Mouse (Mus musculus) midbrain, embryonic 14.5 days (tissue): ENCODE data around the gene Camkk1. TPM values are rescaled to one million over a fixed set of nuclear protein-coding genes. Genes with fewer than 3 reads are reported as not detected.

Experiments used
- ATAC-seq: fragments of 200-750 bp; cut with Nextera tagmentation; 2 replicates; pipeline ENCODE4 v1.8.0; 2017; ENCODE audit warnings: moderate number of reproducible peaks, moderate library complexity; ENCODE audit not compliant: low FRiP score, low TSS enrichment
- DNase-seq: peaks from one replicate; pipeline ENCODE4 v3.0.0-alpha.2; 2015
- H3K27ac ChIP-seq: fragments of 300-500 bp; sonication (generic); replicated peaks from 2 replicates; pipeline ENCODE4 v1.5.1; 2014; ENCODE audit warnings: mild to moderate bottlenecking, low read depth, low read length, moderate library complexity
- H3K27me3 ChIP-seq: fragments of 300-500 bp; sonication (generic); 2 replicates; pipeline ENCODE4 v1.6.1; 2014; ENCODE audit warnings: low read length, control low read depth, mixed read lengths; ENCODE audit not compliant: control insufficient read depth, insufficient read depth
- H3K36me3 ChIP-seq: fragments of 300-500 bp; sonication (generic); 2 replicates; pipeline ENCODE4 v1.6.1; 2014; ENCODE audit warnings: low read length, control low read depth; ENCODE audit not compliant: control insufficient read depth, insufficient read depth
- H3K4me1 ChIP-seq: fragments of 300-500 bp; sonication (generic); 2 replicates; pipeline ENCODE4 v1.6.1; 2014; ENCODE audit warnings: mild to moderate bottlenecking, antibody characterized with exemption, low read length, control low read depth; ENCODE audit not compliant: control insufficient read depth, insufficient read depth
- H3K4me2 ChIP-seq: fragments of 300-500 bp; sonication (generic); 2 replicates; pipeline ENCODE4 v1.6.1; 2014; ENCODE audit warnings: mild to moderate bottlenecking, low read length, moderate library complexity
- H3K4me3 ChIP-seq: fragments of 300-500 bp; sonication (generic); replicated peaks from 2 replicates; pipeline ENCODE4 v1.5.1; 2014; ENCODE audit warnings: low read depth, low read length
- H3K9ac ChIP-seq: fragments of 300-500 bp; sonication (generic); replicated peaks from 2 replicates; pipeline ENCODE4 v1.6.1; 2014; ENCODE audit warnings: mild to moderate bottlenecking, low read length, moderate library complexity
- H3K9me3 ChIP-seq: fragments of 300-500 bp; sonication (generic); 2 replicates; pipeline ENCODE4 v1.6.1; 2016; ENCODE audit warnings: low read length, control low read depth, mixed read lengths; ENCODE audit not compliant: control insufficient read depth
- WGBS: fragments of 180-500 bp; shearing (Covaris S2); extraction: QIAGEN DNeasy Blood & Tissue Kit; methylation state at CpG from one replicate; pipeline ENCODE4 v1.1.7; 2014; 5-methylcytosine and 5-hydroxymethylcytosine counted together
- polyA plus RNA-seq: library from polyadenylated mRNA; unstranded; fragments of >200 nt; fragmentation: Nextera tagmentation; extraction: Ambion mirVana; gene quantifications from 2 replicates; pipeline ENCODE4 v1.2.1, GENCODE M21; 2014

The Camkk1 gene
- polyA plus RNA-seq, 1 experiment from 2014 or later: 11.0 TPM

DNA sequence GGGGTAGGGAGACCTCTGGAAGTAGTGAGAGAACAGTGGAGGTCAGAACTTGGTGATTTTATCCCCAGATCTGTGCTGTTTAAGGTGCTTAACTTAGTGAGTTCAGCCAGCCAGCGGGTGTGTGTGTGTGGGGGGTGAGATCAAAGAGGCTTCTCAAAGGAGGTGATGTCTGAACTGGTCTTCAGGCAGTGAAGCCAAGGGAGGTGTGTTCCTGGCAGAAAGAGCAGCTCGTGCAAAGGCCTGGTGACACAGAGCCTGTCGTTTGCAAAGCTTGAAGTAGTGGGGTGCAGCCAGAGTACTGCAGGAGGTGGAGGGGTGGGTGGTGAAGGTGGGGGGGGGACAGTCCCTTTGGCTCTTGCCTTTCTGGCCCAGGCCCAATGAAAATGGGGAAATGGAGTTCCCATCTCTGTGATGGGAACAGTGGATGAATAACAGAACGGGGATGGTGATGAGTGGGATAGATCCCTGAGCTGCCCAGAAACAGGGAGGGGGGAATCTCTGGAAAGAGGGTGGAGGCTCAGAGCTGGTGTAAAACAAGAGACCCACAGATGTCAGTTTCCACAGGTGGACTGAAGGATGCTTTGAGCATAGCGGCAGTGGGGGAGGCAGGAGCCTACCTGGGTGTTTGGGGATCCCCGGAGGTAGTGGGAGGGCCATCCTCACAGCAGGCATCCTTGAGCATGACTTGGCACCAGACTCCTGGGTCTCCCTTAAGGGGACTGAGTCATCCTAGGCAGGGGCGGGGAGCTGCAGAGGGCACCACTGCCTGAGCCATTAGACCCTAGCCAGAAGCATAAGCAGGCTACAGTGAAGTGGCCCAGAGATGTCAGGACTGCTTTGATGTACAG lies 2.4 kb downstream of the Camkk1 start:
- Histone ChIP-seq H3K36me3 (0 out of 2 replicates have a peak, but pooled peaks cover 3% of the 10 kb centered on the region), H3K27me3 (peaks cover 6% of the 10 kb centered on the region), H3K9me3 (no peaks in the 10 kb centered on the region), H3K4me3 (no peak overlapping the region), H3K4me2 (no peak overlapping the region), H3K27ac (no peak overlapping the region), H3K9ac (no peak overlapping the region; the same call in 1 of the 2 replicates), H3K4me1 (0 out of 2 replicates have a peak, but pooled peaks cover 5% of the 10 kb centered on the region)
- 62% methylated on average over 7 of the region's 7 CpGs for WGBS
- ATAC-seq (no peak), DNase-seq (no peak)

DNA sequence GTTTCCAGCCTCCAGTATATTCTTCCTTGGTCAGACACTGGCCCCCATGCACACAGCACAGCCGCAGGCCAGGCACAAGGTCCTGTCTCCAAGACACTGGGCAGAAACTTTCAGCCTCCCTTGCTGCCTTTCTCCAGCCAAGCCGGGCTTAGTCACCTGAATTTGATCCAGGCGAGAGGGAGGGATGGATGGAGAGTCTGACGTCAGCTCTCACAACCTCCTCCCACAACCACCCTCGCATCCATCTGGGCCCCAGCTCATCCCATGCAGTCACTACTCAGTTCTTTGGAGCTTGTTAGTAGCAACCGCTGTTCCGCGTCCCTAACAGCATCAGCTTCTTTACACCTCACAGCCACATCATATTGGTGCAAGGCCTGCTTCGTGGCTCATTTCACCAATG lies 4.3 kb downstream of the Camkk1 start:
- Histone ChIP-seq H3K27me3 (peaks cover 6% of the 10 kb centered on the region), H3K9ac (no peak overlapping the region), H3K4me2 (no peak overlapping the region), H3K9me3 (no peaks in the 10 kb centered on the region), H3K36me3 (peaks cover 4% of the 10 kb centered on the region; the same call in 1 of the 2 replicates), H3K4me3 (no peak overlapping the region), H3K27ac (no peak overlapping the region), H3K4me1 (0 out of 2 replicates have a peak, but pooled peaks cover 3% of the 10 kb centered on the region)
- ATAC-seq: no peak
- no peak for DNase-seq
- 54% methylated on average over 9 of the region's 9 CpGs for WGBS

DNA sequence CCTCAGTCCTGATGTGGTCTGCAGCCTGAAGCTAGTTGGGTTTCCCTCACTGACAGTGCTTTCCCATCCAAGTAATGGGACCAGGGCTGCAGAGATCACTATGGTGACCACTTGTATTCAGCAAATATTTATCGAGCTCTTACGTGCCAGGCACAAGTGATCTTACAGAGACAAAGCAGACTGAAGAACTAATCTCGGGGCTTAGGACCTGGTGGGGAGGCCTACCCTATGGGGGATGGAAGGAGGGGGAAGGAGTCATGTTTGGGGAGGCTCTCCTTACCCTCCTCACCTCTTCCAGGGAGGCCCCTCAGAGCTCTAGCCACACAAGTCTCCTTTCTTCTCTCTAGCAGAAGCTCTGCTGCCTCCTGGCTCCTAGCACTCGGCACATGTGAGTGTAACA lies 5.0 kb downstream of the Camkk1 start:
- 22% methylated on average over 4 of the region's 4 CpGs for WGBS
- Histone ChIP-seq H3K27ac (no peak overlapping the region), H3K9me3 (no peaks in the 10 kb centered on the region), H3K27me3 (peaks cover 6% of the 10 kb centered on the region), H3K9ac (no peak overlapping the region), H3K4me3 (no peak overlapping the region), H3K36me3 (peaks cover 7% of the 10 kb centered on the region; the same call in 1 of the 2 replicates), H3K4me2 (no peak overlapping the region), H3K4me1 (no peaks in the 10 kb centered on the region)
- ATAC-seq (no peak), DNase-seq (no peak)

DNA sequence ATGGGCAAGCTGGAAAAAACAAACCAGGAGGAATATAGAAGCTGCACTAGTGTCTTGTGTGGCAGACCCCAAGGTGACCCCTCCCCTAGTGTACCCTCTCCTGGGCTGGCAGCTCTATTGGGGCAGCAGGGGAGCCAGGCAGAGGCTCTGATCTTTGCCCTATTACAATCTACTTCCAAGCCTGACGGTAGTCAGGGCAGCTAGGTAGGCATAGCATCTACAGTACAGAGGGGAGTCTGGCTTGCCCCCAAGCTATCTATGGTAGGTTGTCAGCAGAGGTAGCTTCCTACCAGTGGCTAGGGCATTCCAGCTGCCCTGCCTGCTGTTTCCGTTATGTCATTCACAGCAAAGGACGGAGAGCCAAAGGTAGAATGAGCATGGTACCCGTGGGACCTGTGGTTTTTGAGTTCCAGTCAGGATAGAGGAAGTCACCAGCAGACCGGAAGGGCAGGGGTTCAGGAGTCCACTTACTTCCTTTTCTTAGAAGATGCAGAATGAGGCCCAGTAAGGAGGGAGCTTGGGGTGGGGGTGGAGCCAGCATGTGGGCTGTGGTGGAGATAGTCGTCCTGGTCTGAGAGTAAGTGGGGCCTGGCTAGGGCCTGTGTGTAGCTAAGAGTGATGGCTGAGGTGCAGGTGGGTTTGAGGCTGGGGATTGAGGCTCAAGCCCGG lies 5.6 kb downstream of the Camkk1 start:
- Histone ChIP-seq H3K9me3 (no peaks in the 10 kb centered on the region), H3K9ac (no peak overlapping the region), H3K4me2 (no peak overlapping the region), H3K36me3 (peaks cover 7% of the 10 kb centered on the region; the same call in 1 of the 2 replicates), H3K4me3 (no peak overlapping the region), H3K4me1 (no peaks in the 10 kb centered on the region), H3K27ac (no peak overlapping the region), H3K27me3 (peaks cover 6% of the 10 kb centered on the region)
- 71% methylated on average over 7 of the region's 7 CpGs for WGBS
- DNase-seq (no peak), ATAC-seq (no peak)

DNA sequence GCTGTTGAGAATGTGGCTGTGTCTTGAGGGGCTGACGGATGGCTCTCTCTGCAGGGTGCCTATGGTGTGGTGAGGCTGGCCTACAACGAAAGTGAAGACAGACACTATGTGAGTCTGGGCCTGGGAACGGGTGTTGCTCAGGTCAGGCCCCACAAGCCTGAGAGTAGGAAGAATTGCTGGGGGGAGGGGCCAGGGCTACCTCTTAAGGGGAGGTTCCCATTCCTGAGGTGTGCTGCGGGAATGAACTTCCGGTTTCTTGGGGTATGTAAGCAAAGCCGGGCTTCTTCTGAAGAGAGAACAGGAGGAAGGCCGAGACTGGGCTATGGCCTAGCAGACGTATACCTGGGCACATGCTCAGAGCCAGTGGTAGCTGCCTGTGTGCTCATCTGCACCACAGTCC lies 8.2 kb downstream of the Camkk1 start:
- Histone ChIP-seq H3K9ac (no peak overlapping the region), H3K27ac (no peak overlapping the region), H3K4me2 (no peak overlapping the region), H3K9me3 (no peaks in the 10 kb centered on the region), H3K27me3 (no peaks in the 10 kb centered on the region), H3K36me3 (peaks cover 7% of the 10 kb centered on the region; the same call in 1 of the 2 replicates), H3K4me1 (no peaks in the 10 kb centered on the region; the same call in 1 of the 2 replicates), H3K4me3 (no peak overlapping the region)
- ATAC-seq (no peak), DNase-seq (no peak)
- WGBS: 47% methylated on average over 8 of the region's 8 CpGs

DNA sequence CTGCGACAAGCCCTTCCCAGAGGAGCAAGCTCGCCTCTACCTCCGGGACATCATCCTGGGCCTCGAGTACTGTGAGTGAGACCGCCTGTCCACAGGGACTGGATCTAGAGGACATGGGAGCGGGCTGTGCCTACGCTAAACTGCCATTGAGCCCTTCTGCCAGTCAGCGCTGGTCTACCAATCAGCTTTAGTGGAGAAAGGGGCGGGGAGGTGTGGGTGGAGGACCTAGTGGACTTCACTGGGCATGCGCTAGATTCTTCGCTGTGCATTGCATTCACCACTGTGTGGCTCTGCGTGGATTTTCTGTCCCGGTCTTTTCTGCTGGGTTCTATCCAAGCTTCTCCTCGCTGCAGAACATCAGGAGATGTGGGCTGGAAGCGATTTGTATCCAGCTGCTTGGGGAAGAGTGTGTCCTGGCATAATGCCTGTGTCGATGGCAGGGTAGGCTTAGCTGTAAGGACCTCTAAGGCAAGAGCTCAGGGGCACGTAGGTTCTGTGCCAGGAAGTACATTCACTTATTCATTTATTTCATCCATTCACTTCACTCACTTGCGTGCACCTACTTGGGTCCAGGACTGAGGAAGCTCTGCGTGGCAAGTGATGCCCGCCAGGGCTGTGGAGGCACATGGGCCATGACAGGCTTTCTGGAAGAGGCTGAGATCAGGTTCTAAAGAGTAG lies 12.2 kb downstream of the Camkk1 start:
- Histone ChIP-seq H3K4me1 (no peaks in the 10 kb centered on the region; the same call in 1 of the 2 replicates), H3K9me3 (no peaks in the 10 kb centered on the region), H3K4me2 (peak overlapping the region; percentile 51), H3K27ac (peak overlapping the region; percentile 75), H3K9ac (peak overlapping the region; percentile 42), H3K27me3 (no peaks in the 10 kb centered on the region), H3K36me3 (peaks cover 9% of the 10 kb centered on the region; the same call in 1 of the 2 replicates), H3K4me3 (peak overlapping the region; percentile 15; the same call in 1 of the 2 replicates)
- DNase-seq (peak; percentile 96), ATAC-seq (peak; percentile 90)
- WGBS: 26% methylated on average over 20 of the region's 20 CpGs

DNA sequence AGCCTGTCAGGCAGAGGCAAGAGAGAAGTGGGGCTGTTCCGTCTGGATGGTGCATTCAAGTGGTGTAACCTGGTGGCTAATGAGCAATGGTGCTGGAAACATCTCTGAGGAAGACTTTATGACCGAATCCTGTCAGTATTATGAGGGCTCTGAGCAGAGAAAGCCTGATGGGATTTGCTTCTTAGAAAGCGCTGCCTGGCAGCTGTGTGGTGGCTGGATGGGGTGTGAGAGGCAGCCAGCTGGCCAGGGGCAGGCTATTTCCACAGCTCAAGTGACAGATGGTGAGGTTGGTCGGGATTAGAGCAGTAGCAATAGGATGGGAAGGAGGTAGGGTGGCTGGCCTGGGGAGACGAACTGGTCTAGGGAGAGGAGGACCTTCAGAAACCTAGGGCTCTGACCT lies 12.7 kb downstream of the Camkk1 start:
- Histone ChIP-seq H3K4me1 (no peaks in the 10 kb centered on the region; the same call in 1 of the 2 replicates), H3K4me3 (no peak overlapping the region), H3K27me3 (no peaks in the 10 kb centered on the region), H3K36me3 (peaks cover 6% of the 10 kb centered on the region; the same call in 1 of the 2 replicates), H3K9ac (peak overlapping the region; percentile 42; the same call in 1 of the 2 replicates), H3K4me2 (peak overlapping the region; percentile 51), H3K9me3 (no peaks in the 10 kb centered on the region), H3K27ac (peak overlapping the region; percentile 75)
- 48% methylated on average over 5 of the region's 5 CpGs for WGBS
- no peak for ATAC-seq
- DNase-seq: peak; percentile 36

DNA sequence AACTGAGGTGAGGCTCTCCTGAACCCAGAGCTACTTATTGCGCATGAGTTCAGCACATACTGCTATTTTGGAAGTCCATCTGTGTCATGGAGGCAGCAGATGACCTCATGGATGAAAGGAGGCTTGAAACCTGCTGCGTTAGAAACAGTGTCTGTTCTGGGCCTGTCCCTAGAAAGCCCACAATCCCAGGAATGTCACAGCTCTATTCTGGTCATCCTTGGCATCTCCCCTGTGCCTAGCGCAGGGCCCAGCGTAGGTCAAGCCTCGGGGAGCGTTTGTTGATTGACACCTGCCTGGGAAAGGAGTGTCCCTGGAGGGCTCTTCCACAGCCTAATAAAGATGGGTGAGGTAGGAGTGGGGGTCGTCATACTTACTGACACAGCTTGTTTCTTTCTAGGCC lies 17.3 kb downstream of the Camkk1 start:
- peaks cover 26% of the 10 kb centered on the region for H3K36me3 ChIP-seq
- H3K27ac ChIP-seq: no peak overlapping the region
- H3K9ac ChIP-seq: no peak overlapping the region
- H3K9me3 ChIP-seq: no peaks in the 10 kb centered on the region
- H3K27me3 ChIP-seq: no peaks in the 10 kb centered on the region
- no peak overlapping the region for H3K4me2 ChIP-seq
- WGBS: 84% methylated on average over 7 of the region's 7 CpGs
- DNase-seq: no peak
- H3K4me1 ChIP-seq: no peaks in the 10 kb centered on the region; the same call in 1 of the 2 replicates
- no peak for ATAC-seq
- no peak overlapping the region for H3K4me3 ChIP-seq
